23 mouse cellular contexts compared by ENCODE assay signal in the genomic region with DNA sequence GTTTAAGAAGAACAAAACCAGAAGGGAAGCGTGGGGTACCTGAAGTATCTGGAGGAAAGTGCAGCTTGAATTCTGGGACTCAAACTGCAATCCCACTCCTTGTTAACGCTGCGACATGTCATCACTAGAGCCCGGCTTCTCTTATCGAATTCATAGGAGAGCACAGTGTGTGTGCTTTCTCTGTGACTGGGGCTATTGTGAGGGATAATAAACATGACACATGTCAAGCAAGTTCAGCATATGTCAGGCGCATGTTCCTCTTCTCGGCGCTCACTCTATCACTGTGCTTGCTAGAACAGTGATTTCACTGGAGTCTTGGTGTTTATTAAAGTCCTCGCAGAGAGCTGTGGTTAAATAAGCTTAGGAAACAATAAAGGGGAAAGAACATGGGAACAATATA.
"Had no signal": no experiment of that assay in that cellular context is flagged by ENCODE, and none has a peak within 500 bp of the region (broad histone marks: within the 10 kb centered on the region; RNA-seq: fewer than 3 reads in every experiment).

No protein-coding gene starts in this region.

- H3K27me3 ChIP-seq: heart, embryonic 12.5 days; hindbrain, embryonic 13.5 days; hindbrain, embryonic 15.5 days; limb, embryonic 12.5 days; liver, embryonic 13.5 days; liver, embryonic 15.5 days had no signal

- H3K4me2 ChIP-seq: heart, embryonic 12.5 days; hindbrain, embryonic 13.5 days; hindbrain, embryonic 15.5 days; limb, embryonic 12.5 days; liver, embryonic 11.5 days; liver, embryonic 13.5 days; liver, embryonic 15.5 days had no signal

- DNase-seq: forebrain, postnatal 0 days; gastrocnemius, postnatal 14 days; gastrocnemius, postnatal 36 days; heart, adult 11 months; kidney, adult 18-20 months; kidney, adult 8-10 months; kidney, postnatal 10 days; kidney, postnatal 25 days; kidney, postnatal 4 days; liver; liver, embryonic 13.5 days; liver, postnatal 0 days had no signal

- H3K27ac ChIP-seq: hindbrain, embryonic 13.5 days; hindbrain, embryonic 15.5 days; hindbrain, postnatal 0 days; layer of hippocampus, adult 2 months; left cerebral cortex, adult 2 months; limb, embryonic 10.5 days; limb, embryonic 12.5 days; liver, embryonic 13.5 days; liver, embryonic 15.5 days had no signal

- H3K4me3 ChIP-seq: heart, embryonic 12.5 days; hindbrain, embryonic 13.5 days; hindbrain, embryonic 15.5 days; layer of hippocampus, adult 2 months; left cerebral cortex, adult 2 months; limb, embryonic 10.5 days; limb, embryonic 12.5 days; liver, embryonic 13.5 days; liver, embryonic 15.5 days had no signal

- H3K36me3 ChIP-seq: heart, embryonic 12.5 days; hindbrain, embryonic 13.5 days; hindbrain, embryonic 15.5 days; limb, embryonic 10.5 days; limb, embryonic 12.5 days; liver, embryonic 13.5 days; liver, embryonic 15.5 days had no signal

- H3K4me1 ChIP-seq: hindbrain, embryonic 13.5 days; hindbrain, embryonic 15.5 days; limb, embryonic 10.5 days; limb, embryonic 12.5 days; liver, embryonic 13.5 days; liver, embryonic 15.5 days had no signal

- H3K9ac ChIP-seq: forebrain, postnatal 0 days; heart, embryonic 12.5 days; hindbrain, embryonic 13.5 days; hindbrain, embryonic 15.5 days; limb, embryonic 12.5 days; liver, embryonic 13.5 days; liver, embryonic 15.5 days; liver, postnatal 0 days had no signal

- H3K9me3 ChIP-seq: heart, embryonic 12.5 days; hindbrain, embryonic 13.5 days; hindbrain, embryonic 15.5 days; limb, embryonic 10.5 days; limb, embryonic 12.5 days; liver, embryonic 13.5 days; liver, embryonic 15.5 days had no signal

- ATAC-seq: forebrain, postnatal 0 days; hindbrain, postnatal 0 days; intestine, postnatal 0 days; liver, postnatal 0 days had no signal
